Mouse (Mus musculus) cortical plate, adult 2 months (tissue): ENCODE data around the gene Anks1b.

Experiments
- CTCF ChIP-seq: fragments of 200-500 bp; IDR thresholded peaks from 2 replicates; pipeline ENCODE4 v1.5.1; 2011; ENCODE audit warnings: mild to moderate bottlenecking, control low read depth, low read length; ENCODE audit not compliant: insufficient read depth; ENCODE audit errors: extremely low read depth
- POLR2A ChIP-seq: fragments of 200-500 bp; IDR thresholded peaks from 2 replicates; pipeline ENCODE4 v1.6.1; 2011; ENCODE audit warnings: mild to moderate bottlenecking, low read length, control low read depth; ENCODE audit not compliant: insufficient read depth; ENCODE audit errors: extremely low read depth

DNA sequence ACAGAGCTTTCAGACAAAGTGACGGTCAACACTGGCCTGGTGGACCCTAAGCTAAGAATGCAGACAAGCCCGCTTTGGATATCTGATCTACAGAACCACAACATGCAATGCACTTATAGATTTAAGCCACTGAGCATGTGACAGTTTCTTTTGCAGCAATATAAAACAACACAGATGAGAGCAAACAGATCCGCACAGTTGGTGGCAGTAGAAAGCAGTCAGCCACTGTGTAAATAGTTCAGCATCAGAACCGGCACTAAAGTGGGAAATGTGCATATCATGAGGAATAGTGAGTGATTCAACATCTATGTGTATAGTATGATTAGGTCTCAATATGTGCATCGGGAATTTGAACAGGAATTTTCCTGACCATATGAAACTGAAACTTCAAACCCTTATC lies 867.6 kb downstream of the Anks1b start:
- TF ChIP-seq CTCF = 0 out of 2 replicates have a peak, but pooled peaks have one; percentile 18
- no peak for TF ChIP-seq POLR2A
